ENCODE assay signal across 8 mouse cellular contexts in the genomic region with DNA sequence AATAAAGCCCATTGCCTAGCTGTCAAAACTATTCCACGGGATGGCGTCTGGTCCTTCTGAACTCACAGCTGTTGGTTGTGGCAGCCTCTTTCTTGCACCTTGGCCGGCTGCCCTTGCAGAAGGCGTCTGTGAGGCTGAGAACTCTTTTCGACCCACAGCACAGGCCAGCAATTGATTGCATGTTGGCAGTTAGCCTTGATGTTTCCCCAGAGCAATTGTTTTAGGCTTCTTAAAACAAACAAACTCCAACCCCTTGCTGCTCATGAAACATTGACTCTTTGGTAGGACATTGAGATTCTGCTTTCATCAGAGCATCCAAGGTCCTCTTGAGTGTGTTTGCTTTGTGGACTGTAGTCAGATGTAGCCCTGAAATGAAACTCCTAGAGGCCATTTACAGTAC. TPM values are rescaled to one million over a fixed set of nuclear protein-coding genes. Genes with fewer than 3 reads are reported as not detected.
DNase-seq lines count a peak whose midpoint lies in the region; ATAC-seq and TF ChIP-seq lines count a peak whose summit lies in the region.

No protein-coding gene starts in this region.

- H3K4me2 ChIP-seq in forebrain, embryonic 16.5 days (ENCODE audit: low read length) = no peak overlapping the region
- no peak overlapping the region for H3K4me2 ChIP-seq in forebrain, embryonic 11.5 days (ENCODE audit: low read depth, low read length, severe bottlenecking)
- H3K4me2 ChIP-seq in lung, postnatal 0 days (replicated peaks; ENCODE audit: low read depth, low read length) = no peak overlapping the region

- no peak overlapping the region for H3K9ac ChIP-seq in forebrain, embryonic 16.5 days (replicated peaks; ENCODE audit: low read depth, low read length)
- no peak overlapping the region for H3K9ac ChIP-seq in forebrain, embryonic 11.5 days (ENCODE audit: low read length)
- no peak overlapping the region for H3K9ac ChIP-seq in lung, postnatal 0 days (replicated peaks; ENCODE audit: low read depth)

- H3K4me1 ChIP-seq in forebrain, embryonic 16.5 days (replicated peaks; ENCODE audit: control insufficient read depth, insufficient read depth, low read length) = peaks cover 2% of the 10 kb centered on the region
- H3K4me1 ChIP-seq in forebrain, embryonic 11.5 days (replicated peaks; ENCODE audit: control insufficient read depth, insufficient read depth, low read length) = no peaks in the 10 kb centered on the region
- H3K4me1 ChIP-seq in lung, postnatal 0 days (ENCODE audit: insufficient read depth, low read depth, low read length) = no peaks in the 10 kb centered on the region

- WGBS in forebrain, embryonic 16.5 days = 23% methylated on average over 5 of the region's 5 CpGs
- 93% methylated on average over 5 of the region's 5 CpGs for WGBS in forebrain, embryonic 11.5 days
- WGBS in lung, postnatal 0 days = 19% methylated on average over 5 of the region's 5 CpGs

- peak; percentile 23 for TF ChIP-seq CTCF in lung, postnatal 0 days (IDR thresholded peaks at IDR 0.05)

- peak; percentile 64 for TF ChIP-seq EP300 in lung, postnatal 0 days (IDR thresholded peaks at IDR 0.05)

- H3K27me3 ChIP-seq in forebrain, embryonic 16.5 days (replicated peaks; ENCODE audit: control insufficient read depth, insufficient read depth, low read length) = no peaks in the 10 kb centered on the region
- H3K27me3 ChIP-seq in forebrain, embryonic 11.5 days (ENCODE audit: control insufficient read depth, insufficient read depth, low read length) = no peaks in the 10 kb centered on the region
- no peaks in the 10 kb centered on the region for H3K27me3 ChIP-seq in lung, postnatal 0 days (replicated peaks; ENCODE audit: insufficient read depth, low read length)

- no peak for DNase-seq in forebrain, embryonic 11.5 days (ENCODE audit: low spot score)
- DNase-seq in adrenal gland, adult 2 months = peak; percentile 68
- peak; percentile 75 for DNase-seq in gastrocnemius, postnatal 10 days
- DNase-seq in kidney, postnatal 36 days = peak; percentile 76 to 83
- peak; percentile 92 for DNase-seq in lung, postnatal 0 days (ENCODE audit: low spot score)
- no peak for DNase-seq in thymus, postnatal 4 days
- DNase-seq in neural tube, embryonic 10.5 days (ENCODE audit: extremely low spot score, low spot score) = no peak

- H3K27ac ChIP-seq in forebrain, embryonic 16.5 days (ENCODE audit: low read length) = no peak overlapping the region
- no peak overlapping the region for H3K27ac ChIP-seq in forebrain, embryonic 11.5 days (ENCODE audit: low read depth, low read length)
- H3K27ac ChIP-seq in lung, postnatal 0 days (ENCODE audit: low read length) = no peak overlapping the region

- no peak overlapping the region for H3K4me3 ChIP-seq in forebrain, embryonic 16.5 days (replicated peaks; ENCODE audit: low read length)
- H3K4me3 ChIP-seq in forebrain, embryonic 11.5 days (ENCODE audit: low read depth, low read length) = no peak overlapping the region
- no peak overlapping the region for H3K4me3 ChIP-seq in lung, postnatal 0 days (ENCODE audit: low read depth, low read length)

- H3K36me3 ChIP-seq in forebrain, embryonic 16.5 days (ENCODE audit: control insufficient read depth, insufficient read depth) = no peaks in the 10 kb centered on the region
- no peaks in the 10 kb centered on the region for H3K36me3 ChIP-seq in forebrain, embryonic 11.5 days (ENCODE audit: control insufficient read depth, insufficient read depth, low read length)
- H3K36me3 ChIP-seq in lung, postnatal 0 days (ENCODE audit: insufficient read depth, low read length) = no peaks in the 10 kb centered on the region

- peak; percentile 61; the same call in 1 of the 2 replicates for ATAC-seq in forebrain, embryonic 16.5 days
- ATAC-seq in forebrain, embryonic 11.5 days (replicated peaks; ENCODE audit: low FRiP score) = no peak
- ATAC-seq in lung, postnatal 0 days = peak; percentile 90

- H3K9me3 ChIP-seq in forebrain, embryonic 16.5 days (ENCODE audit: control insufficient read depth, low read length) = no peaks in the 10 kb centered on the region
- H3K9me3 ChIP-seq in forebrain, embryonic 11.5 days (ENCODE audit: control insufficient read depth, low read length) = no peaks in the 10 kb centered on the region
- no peaks in the 10 kb centered on the region for H3K9me3 ChIP-seq in lung, postnatal 0 days (ENCODE audit: low read length)

RNA-seq across cellular contexts. Expression of a gene that starts 33.2 kb away (rescaled TPM):
- 1.7 and 2.4 TPM in 2 replicates for polyA plus RNA-seq in forebrain, embryonic 16.5 days (2015; fragmentation: Nextera tagmentation; extraction: Ambion mirVana)
- 11.2 and 12.5 TPM in 2 replicates for polyA plus RNA-seq in forebrain, embryonic 11.5 days (2014; fragmentation: Nextera tagmentation; extraction: Ambion mirVana)
- 10 to 100 TPM; 16.7 to 21.2 TPM for total RNA-seq in adrenal gland, adult 2 months (2021)
- polyA plus RNA-seq in adrenal gland, adult 2 months (2012; rRNA removed) = 5.4 and 5.5 TPM in 2 replicates
- total RNA-seq in gastrocnemius, postnatal 10 days (2021) = 1 to 10 TPM; 2.1 to 2.5 TPM
- 7.5 and 8.6 TPM in 2 replicates for polyA plus RNA-seq in lung, postnatal 0 days (2015; fragmentation: Nextera tagmentation; extraction: Ambion mirVana)

RNA-seq across cellular contexts. Expression of a gene that starts 46.7 kb away (rescaled TPM):
- 575 and 647 TPM in 2 replicates for polyA plus RNA-seq in forebrain, embryonic 16.5 days (2015; fragmentation: Nextera tagmentation; extraction: Ambion mirVana)
- polyA plus RNA-seq in forebrain, embryonic 11.5 days (2014; fragmentation: Nextera tagmentation; extraction: Ambion mirVana) = 841 and 893 TPM in 2 replicates
- 100 to 1,000 TPM in 1 of 2 experiments, 10 to 100 TPM in 1; 87.8 to 101 TPM for total RNA-seq in adrenal gland, adult 2 months (2021)
- 9.7 and 9.8 TPM in 2 replicates for polyA plus RNA-seq in adrenal gland, adult 2 months (2012; rRNA removed)
- 10 to 100 TPM; 46.8 to 59.0 TPM for total RNA-seq in gastrocnemius, postnatal 10 days (2021)
- polyA plus RNA-seq in lung, postnatal 0 days (2015; fragmentation: Nextera tagmentation; extraction: Ambion mirVana) = 162 and 178 TPM in 2 replicates

RNA-seq across cellular contexts. Expression of a gene that starts 46.8 kb away (rescaled TPM):
- polyA plus RNA-seq in forebrain, embryonic 16.5 days (2015; fragmentation: Nextera tagmentation; extraction: Ambion mirVana) = not detected in 2 replicates
- 0.07 TPM in 1 of 2 replicates, not detected in the other for polyA plus RNA-seq in forebrain, embryonic 11.5 days (2014; fragmentation: Nextera tagmentation; extraction: Ambion mirVana)
- under 1 TPM in 1 of 2 experiments, not detected in 1; 0.14 TPM for total RNA-seq in adrenal gland, adult 2 months (2021)
- polyA plus RNA-seq in adrenal gland, adult 2 months (2012; rRNA removed) = not detected in 2 replicates
- total RNA-seq in gastrocnemius, postnatal 10 days (2021) = not detected
- polyA plus RNA-seq in lung, postnatal 0 days (2015; fragmentation: Nextera tagmentation; extraction: Ambion mirVana) = 0.19 and 0.21 TPM in 2 replicates

Comparison
In these comparisons a context has a peak if more than half of its experiments do, and no peak if none do; other contexts are left out.
1. DNase-seq: peak in adrenal gland, adult 2 months (single experiment), gastrocnemius, postnatal 10 days (single experiment), kidney, postnatal 36 days (2 of 2) and lung, postnatal 0 days (single experiment); none in forebrain, embryonic 11.5 days (single experiment), thymus, postnatal 4 days (single experiment) and neural tube, embryonic 10.5 days (single experiment).
2. RNA of a gene that starts 46.7 kb away (polyA plus RNA-seq): 841 to 893 TPM in forebrain, embryonic 11.5 days, 575 to 647 TPM in forebrain, embryonic 16.5 days and 162 to 178 TPM in lung, postnatal 0 days; 9.7 to 9.8 TPM in adrenal gland, adult 2 months; every median in the first group is over 10 times any median in the second.